Mouse (Mus musculus) left cerebral cortex, postnatal 36 days (tissue): ENCODE results near the gene Slc26a10. TPM values are rescaled to one million over a fixed set of nuclear protein-coding genes. Genes with fewer than 3 reads are reported as not detected.
"Not testable (repeated sequence)": the region's sequence is repeated elsewhere in the genome, so short reads cannot be mapped to it uniquely, and the experiment has no call there.

Experiments used
- DNase-seq, 2 experiments: peaks; one replicate each; pipeline ENCODE4 v3.0.0; 2021 to 2022; ENCODE audit warnings: low spot score in 2 of 2, mixed read lengths in 1 of 2
- intact Hi-C: fragments of 180-260 bp; cut with DNase I; formaldehyde crosslinking; loops from one replicate; pipeline ENCODE4 v1.15.1; 2025
- total RNA-seq, 2 experiments: library from RNA; stranded (reverse); gene quantifications; 2 replicates each; pipeline ENCODE4 v1.2.3; 2021

Slc26a10 gene
- total RNA-seq, 2 experiments from 2014 or later = 1.8 to 4.4 TPM

GRCm38 (mm10) chr10:127200279-127200678, 19.8 kb upstream of the Slc26a10 start:
- no peak for DNase-seq
- intact Hi-C loops = no loop called here

GRCm38 (mm10) chr10:127199474-127199873, 19.0 kb upstream of the Slc26a10 start:
- DNase-seq = no peak
- intact Hi-C loops = no loop called here

- intact Hi-C loops = no loop called here
- no peak for DNase-seq
Observed at GRCm38 (mm10) chr10:127199068-127199467, 18.6 kb upstream of the Slc26a10 start.

DNA sequence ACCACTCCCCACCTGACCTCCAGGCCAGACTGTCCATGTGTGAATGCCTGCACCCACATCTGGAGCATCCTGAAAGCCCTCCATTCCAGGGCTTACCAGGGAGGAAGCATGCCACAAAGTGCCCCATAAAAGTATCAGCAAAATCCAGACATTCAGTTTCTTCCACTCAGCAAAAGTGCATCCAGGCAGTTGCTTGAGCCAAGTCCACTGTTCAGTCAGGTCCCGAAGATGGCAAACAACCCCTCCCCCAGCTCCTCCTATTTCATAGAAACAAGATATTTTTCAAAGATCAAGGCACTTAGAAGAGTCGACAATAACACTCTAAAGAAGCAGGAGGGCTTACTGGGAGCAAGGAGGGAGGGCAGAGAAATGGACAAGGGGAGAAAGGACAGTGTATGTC, 18.0 kb upstream of the Slc26a10 start:
- intact Hi-C loops = no loop called here
- DNase-seq = no peak

DNA sequence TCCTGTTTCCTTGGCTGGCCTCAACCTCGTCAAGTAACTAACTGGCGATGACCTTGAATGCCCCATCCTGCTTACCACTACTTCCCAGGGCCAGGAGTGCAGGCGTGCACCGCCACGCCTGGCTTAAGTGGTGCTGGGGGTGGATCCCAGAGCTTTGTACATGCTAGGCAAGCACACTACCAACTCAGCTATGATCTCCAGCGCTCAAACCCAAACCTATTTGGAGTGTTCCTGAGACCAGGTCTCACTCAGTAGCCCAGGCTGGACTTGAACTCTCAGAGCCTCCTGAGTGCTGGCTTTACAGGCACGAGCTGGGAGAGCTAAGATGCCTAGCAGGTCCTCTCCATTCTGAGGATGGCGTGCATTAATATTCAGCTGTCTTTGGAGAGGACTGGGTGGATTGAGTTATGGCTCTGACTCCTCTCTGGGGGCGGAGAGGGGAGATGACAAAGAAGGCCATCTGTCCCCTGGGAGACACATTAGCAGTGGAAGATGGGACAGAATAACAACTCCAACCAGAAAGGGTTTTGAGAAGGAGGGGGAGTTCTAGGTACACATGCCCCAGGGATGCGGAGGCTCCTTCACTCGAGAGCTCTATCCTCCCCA, 17.2 kb upstream of the Slc26a10 start:
- DNase-seq = no peak

DNA sequence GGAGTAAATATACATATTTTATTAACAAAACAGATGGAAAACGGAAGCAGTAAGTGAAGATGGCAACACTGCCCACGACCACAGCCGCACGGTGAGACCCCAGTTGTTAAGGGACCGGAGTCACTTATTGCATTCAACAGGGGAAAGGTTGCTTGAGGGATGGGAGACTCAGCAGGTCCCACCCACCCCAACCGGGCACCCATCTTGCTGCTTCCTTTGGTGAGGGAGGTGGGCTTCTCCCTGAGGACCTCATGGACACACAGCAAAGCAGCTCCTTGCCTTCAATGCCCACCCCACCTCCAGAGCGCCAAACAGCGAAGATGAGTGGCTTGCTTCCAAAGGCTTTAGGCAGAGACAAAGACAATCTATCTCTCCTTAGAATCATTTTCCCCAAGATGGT, 16.7 kb upstream of the Slc26a10 start:
- DNase-seq = no peak
- intact Hi-C loops = no loop called here

More for the DNA sequence above, 17.2 kb upstream of the Slc26a10 start:
- intact Hi-C loops = no loop called here

DNA sequence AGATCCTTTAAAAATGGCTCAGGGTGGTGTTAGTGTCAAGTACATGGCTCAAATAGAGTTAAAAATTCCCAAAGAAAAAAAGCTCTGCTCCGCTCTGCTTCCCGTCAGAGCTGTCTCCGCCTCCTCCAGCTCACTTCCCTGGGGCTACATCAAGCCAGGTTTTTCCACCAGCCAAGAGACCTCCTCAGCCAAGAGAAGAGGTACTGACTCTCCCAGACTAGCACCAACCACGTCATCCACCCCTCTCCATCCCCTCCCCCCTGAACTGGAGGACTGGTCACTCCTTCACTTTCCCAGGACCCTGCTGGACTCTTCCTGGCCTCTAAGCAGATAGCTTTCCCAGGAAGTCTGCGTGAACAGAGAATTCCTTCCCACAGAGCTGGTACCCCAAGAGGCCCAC, 15.9 kb upstream of the Slc26a10 start:
- DNase-seq = peak; percentile 67 to 74
- intact Hi-C loops = no loop called here

DNA sequence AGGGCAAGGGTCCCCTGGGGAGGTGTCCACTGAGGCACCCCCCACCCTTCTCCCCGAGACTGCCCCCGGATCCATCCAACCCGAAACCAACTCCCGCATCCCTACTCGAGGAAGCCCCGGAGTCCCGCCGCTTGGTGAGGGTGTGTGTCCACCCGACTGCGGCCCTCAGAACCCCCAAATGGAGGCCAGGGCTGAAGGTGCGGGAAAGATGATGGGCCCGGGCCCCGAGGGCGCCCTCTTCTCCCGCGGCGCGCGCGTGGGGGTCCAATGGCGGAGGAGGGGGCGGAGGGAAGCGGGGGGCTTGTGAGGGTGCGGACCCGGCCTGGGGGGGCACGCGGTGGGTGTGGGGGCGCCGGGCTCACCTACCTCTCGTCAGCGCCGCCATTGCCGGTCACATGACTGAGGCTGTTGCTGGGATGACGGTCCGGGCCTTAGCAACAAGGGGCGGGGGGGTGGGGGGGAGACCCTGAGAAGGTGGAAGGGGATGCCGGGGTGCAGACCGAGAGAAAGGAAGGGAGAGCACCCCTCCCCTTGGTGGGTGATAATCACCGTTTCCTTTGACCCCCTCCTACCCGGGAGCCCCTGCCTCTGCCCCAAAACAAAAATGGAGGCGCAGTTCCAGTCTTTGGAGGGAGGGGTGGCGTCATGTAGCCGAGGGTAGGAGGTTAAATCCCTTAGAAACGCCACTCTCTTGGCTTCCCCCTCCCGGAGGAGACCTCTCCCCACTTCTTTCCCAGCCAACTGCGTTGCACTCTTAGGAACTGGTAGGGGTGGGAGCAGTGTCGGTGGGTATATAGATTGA, 15.1 kb upstream of the Slc26a10 start, which contains the start of gene Dtx3:
Dtx3 (minus strand) TSS at position 401 of the 802 bp plus-strand sequence.
- DNase-seq = peak in 1 of 2 experiments; percentile 62
- intact Hi-C loops = loop anchor here (2.0 kb wide), 1 partner anchor 15 kb away; the partner anchor contains the start of gene Pip4k2c

- DNase-seq = peak in 1 of 2 experiments; percentile 66
- intact Hi-C loops = loop anchor here (2.0 kb wide), 1 partner anchor 16 kb away; the partner anchor contains the start of gene Pip4k2c
Observed at GRCm38 (mm10) chr10:127194428-127195327, 14.2 kb upstream of the Slc26a10 start.

GRCm38 (mm10) chr10:127193011-127193410, 12.6 kb upstream of the Slc26a10 start:
- intact Hi-C loops = no loop called here
- no peak for DNase-seq

DNA sequence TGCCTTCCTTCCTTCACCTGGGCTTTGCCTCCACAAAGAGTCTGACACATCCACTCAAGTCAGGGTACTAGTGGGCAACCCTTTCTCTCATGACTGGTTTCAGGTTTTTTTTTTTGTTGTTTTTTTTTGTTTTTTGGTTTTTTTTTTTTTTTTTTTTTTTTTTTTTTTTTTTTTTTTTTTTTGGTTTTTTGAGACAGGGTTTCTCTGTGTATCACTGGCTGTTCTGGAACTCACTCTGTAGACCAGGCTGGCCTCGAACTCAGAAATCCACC, 11.5 kb upstream of the Slc26a10 start:
- DNase-seq, intact Hi-C loops: not testable (repeated sequence)

- intact Hi-C loops = no loop called here
- DNase-seq = no peak
Observed at GRCm38 (mm10) chr10:127191191-127192056, 11.0 kb upstream of the Slc26a10 start.

DNA sequence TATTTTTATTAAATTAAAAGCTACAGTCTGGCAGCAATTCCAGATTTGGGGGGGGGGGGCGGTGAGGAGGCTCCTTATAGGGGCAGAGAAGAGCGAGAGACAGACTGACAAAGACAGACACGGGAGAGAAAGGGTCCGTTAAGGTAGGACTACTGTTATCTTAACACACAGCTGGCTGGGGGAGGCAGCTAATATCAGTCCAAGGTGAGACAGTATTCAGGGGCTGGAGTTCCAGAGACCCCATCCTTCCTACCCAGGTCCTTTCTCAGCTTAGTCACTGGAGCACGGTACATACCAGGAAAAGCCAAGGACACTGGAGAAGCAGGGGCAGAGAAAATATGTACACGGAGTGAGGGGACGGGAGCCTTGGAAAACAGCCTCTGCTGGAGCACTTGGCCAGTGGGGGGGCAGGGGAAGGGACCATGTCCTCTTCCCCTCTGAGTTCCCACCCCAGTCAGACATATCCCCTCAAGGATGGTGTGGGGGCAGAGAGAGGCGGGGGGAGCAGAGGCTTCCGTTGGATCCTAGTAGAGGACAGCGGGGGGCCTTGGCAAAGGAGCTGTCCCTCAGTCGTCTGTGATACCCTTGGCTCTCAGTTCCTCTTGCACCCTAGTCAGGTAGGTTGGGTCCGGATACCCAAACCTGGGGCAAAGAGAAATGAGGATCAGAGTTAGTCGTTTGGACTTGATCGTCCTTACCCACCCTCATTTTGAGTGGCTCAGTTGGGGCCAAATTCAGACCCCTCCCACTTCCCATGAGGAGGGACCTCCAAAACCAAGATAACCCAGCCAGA, 10.1 kb upstream of the Slc26a10 start:
- intact Hi-C loops = no loop called here
- DNase-seq = no peak

DNA sequence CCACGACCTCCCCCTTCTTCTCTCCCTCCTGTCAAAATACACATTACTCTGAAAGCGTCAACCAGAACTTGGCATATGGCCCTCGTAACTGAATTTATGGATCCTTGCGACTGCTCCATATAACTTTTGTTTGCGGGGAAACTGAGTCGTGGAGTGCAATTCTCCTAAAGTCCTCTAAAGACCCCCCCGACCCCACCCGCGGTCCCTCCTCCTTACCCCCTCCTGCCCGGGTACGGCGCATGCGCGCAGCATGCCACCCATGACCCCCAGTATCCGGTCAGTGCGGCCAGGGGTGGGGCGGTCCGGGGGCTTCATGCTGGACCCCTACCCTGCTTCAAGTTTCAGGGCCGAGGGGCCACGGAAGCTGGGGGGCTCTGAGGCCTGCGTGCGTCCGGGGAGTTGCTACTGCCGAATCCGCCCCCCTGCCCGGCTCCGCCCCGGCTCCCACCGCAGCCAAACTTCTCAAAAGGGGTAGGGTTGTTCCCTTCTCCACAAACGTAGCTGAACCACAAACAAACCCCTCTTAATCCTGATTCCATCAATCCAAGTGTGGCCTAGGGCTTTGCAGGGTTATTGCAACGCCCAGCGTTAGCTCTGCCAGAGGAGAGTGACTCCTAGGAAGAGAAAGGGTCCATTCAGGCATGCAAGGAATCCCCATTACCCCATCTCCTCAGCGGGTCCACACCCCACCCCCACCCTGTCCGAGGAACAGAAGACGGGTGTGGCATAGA, 9.4 kb upstream of the Slc26a10 start, which contains the start of gene Arhgef25:
Arhgef25 (minus strand) TSS at position 433 of the 731 bp plus-strand sequence.
- DNase-seq = peak in 1 of 2 experiments; percentile 32
- intact Hi-C loops = no loop called here

DNA sequence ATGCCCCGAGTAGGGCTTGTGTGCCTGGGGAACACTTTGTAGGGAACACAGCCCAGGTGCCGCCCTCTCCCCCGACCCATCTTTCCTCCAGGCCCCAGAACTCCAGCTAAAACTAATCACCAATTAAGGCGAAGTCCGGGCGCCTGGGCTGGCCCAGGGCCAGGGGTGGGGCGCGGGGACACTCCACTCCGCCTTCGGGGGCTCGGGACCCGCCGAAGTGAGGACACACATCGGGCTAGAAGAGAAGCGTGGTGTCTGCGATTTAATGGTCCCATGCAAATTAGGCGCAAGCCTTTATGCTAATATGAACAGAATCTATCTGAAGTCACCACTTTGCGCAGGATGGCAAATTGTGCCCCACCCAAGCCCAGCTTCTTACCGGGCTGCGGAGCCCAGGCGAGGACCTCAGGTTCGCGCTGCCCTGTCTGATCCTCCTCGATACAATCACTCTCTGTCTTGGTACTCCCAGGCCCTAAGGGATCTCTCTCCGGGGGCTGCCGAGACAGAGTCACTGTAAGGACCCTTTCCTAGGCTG, 8.7 kb upstream of the Slc26a10 start:
- DNase-seq = peak in 1 of 2 experiments; percentile 19
- intact Hi-C loops = no loop called here

GRCm38 (mm10) chr10:127188465-127189115, 8.1 kb upstream of the Slc26a10 start:
- peak; percentile 54 to 77 for DNase-seq
- intact Hi-C loops = no loop called here

DNA sequence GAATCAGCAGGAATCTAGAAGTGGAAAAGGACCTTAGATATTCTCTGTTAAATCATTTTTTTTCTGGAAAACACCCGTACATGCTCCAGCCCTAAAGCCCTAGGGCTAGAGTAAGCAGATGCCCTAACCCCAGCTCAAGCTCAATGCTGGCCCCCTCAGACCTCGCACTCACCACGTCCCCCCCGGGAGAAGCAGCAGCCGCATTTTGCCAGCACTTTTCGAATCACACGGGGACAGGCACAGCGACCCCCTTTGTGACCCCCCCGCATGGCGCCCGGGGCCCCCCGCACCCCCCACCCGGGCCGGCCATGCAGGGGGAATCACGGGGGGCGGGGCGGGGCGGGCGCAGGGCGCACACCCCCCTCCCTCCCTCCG, 7.6 kb upstream of the Slc26a10 start:
- intact Hi-C loops = no loop called here
- DNase-seq = no peak
